Mouse (Mus musculus) liver (tissue): ENCODE measurements around the gene Fgfr1op.
A peak's percentile ranks its signal among the peaks of the same experiment; 100 is the strongest.
"Not testable (repeated sequence)": the region's sequence is repeated elsewhere in the genome, so short reads cannot be mapped to it uniquely, and the experiment has no call there.

Source experiments
- DNase-seq: peaks from one replicate; pipeline ENCODE4 v3.0.0-alpha.2; 2020; ENCODE audit warnings: mixed read lengths

The Fgfr1op gene

DNA sequence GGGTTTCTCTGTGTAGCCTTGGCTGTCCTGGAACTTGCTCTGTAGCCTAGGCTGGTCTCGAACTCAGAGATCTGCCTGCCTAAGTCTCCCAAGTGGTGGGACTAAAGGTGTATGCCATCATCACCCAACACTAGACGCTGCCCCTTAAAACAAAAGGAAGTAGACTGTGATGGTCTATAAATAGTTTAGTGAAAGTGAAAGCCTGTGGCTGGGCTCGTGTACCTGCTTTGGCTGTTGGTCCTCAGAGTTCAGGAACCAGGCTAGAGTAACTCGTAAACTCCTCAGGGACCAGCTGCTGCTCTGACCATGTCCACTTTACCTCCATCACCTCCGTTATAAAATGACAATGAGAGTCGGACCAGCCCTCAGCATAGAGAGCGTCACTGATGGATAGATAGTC, 5.0 kb downstream of the Fgfr1op start:
- DNase-seq = no peak

DNA sequence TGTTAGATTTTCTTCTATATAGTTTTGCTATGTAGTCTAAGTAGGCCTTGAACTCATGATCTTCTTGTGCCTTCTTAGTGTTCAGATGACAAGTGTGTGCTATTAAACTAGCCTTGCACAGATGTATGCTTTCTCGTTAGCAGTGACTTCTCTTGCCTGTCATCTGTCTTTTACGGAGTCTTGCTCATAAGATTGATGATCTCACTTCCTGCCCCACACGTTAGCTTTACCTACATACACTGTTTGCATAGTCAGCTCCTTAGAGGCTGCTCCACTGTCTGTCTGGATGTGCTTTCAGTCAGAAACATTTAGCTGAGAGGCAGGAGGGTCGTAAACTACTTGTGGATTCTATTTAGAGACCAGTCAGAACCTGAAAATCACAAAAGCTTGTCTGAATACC, 5.8 kb downstream of the Fgfr1op start:
- no peak for DNase-seq

DNA sequence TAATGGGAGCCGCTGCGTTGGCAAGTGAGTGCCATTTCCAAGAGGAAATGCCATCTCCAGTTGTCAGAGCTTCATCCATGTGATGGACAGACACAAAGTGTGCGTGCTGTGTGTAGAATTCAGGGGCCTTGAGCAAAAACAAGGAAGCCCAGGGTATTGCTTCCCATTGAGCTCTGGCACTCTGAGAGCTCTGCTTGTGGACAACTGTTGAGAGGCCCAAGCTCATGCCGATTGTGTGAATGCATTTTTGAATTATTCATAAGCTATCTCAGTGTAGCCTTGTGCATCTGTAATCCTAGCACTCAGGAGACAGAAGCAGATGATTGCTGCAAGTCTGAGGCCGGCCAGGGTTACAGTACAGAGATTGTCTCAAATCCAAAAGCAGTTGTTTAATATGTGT, 11.8 kb downstream of the Fgfr1op start:
- DNase-seq = no peak

DNA sequence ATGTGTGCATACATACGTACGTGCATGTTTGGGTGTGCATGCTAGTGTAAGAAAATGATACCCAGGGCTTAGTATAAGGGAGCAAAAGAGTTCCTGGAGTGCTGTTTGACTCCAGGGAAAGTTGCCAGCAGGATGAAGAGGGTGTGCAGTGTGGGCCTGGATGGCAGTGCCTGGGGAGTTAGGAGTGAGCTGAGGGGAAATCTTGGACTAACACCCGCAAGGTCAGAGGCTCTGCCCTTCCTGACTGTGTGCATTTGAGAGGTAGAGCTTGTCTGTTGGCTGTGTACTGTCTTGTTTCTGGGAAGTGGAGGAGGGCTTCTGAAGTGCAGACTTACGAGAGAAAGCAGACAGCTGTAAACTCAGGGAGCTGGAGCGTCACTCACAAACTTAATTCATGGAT, 18.5 kb downstream of the Fgfr1op start:
- no peak for DNase-seq

DNA sequence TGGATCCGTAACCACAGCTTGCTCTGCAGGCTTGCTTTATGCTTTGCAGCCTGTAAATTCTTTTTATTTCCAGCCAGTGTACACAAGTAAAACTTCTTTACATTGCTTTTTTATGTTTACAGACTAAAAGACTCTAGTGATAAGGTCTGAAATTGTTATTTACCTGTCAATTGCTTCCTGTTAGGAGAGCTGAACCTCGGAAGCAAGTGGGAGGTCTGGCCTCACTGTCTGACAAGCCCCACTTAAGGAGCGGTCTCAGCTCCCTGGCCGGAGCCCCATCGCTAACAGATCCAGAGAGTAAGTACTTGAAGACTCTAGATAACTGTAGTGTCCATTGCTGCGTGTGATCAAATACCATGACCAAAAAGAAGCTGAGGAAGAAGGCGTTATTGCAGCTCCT, 18.9 kb downstream of the Fgfr1op start:
- no peak for DNase-seq

DNA sequence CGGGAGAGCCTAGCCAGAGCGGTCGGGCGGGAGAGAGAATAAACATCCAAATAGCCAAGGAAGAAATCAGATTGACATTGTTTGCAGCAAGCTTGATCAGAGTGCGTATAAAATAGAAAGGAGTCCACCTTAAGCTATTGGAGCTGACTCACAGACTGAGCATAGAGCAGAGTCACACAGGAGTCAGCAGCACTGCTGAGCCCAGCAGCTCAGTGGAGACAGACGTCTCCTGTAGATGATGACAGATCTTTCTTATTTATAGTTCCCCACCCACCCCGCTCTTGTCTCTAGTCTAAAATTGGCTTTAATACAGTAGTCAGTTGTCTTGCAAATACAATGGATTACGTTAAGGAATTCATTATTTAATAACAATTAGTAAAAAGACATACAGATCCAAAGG, 28.4 kb downstream of the Fgfr1op start:
- no peak for DNase-seq

DNA sequence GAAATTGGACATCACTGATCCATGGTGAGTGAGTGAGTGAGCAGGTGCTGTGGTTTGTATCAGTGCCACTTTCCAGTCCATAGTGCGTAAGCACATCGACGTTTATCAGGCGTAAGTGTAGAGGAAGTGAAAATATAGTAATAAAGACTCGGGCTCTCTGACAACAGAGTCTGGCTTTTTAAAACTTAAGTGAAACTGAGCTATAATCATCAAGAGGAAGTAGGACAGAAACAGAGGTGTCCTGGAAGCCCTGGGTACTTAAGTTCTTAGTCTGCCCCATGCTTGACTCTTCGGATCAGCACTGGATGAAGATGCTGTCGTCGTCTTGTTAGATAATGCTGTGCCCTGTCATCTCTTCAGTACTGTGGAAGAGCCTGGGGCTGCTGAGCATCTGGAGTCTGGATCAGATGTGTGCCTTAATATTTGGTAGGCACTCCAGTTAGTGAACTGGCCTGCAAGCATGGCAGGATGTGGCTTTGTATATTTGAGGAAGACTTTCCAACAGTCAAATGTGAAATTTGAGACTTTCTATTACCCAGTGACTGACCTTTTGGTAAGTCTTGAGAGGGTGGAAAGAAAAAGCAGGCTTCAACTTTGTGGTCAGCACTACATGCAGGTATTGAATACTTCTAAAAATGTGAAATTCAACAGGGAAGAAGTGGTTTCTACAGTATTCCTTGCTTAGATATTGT, 30.5 kb downstream of the Fgfr1op start:
- no peak for DNase-seq

DNA sequence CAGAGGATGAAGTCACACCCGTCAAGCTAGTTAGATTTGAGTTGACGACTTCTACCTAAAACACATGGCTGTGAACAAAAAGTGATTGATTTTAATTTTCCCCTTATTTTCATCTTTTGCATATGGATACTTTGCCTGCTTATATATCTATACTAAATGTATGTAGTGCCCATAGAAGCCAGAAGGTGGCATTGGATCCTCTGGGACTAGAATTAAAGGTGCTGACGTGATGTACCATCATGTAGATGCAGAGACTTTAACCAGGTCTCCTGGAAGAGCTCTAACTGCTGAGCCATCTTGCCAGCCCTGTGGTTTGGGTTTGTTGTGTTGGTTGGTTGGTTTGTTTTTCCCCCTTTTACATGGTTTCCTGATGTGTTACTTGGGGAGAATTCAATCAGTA, 32.4 kb downstream of the Fgfr1op start:
- no peak for DNase-seq

DNA sequence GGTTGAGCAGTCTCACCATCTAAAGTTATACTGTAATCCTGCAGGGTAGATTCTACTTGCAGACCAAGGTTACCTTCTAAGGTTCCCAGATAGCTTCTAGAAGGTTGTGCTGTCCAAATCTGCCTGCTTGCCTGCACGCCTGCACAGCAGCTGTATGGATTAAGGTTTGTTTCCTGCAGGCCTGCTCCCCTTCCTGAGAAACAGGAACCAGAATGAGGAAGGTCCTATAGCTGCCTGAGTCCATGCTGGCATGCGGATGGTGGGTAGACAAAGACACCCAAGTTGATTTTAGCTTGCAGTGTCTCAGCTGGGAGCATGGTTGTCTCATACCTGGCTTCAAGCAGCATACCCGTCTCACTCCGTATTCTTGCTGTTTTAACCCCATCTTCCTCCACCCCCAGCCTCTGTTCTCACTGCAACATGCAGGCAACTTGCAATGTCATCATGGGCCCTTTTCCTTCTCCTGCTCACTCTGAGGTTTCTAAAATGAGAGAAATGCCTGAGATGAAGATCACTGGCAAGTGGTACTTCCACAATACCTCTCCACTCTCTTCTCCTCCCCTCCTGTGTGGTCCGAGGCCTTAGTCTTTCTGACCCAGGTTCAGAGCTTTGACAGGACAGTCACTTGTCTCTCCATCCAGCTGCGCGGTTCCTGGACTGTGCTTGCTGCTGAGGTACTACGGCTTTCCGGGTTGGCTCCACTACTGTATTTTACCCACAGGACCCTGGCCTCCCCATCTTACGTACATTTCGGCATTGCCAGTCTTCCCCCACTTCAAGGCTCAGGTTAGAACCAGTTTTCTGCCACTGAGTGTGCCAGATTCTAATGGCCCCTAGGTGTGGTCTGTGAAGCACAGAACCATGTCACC, 34.0 kb downstream of the Fgfr1op start:
- peak; percentile 8 for DNase-seq

DNA sequence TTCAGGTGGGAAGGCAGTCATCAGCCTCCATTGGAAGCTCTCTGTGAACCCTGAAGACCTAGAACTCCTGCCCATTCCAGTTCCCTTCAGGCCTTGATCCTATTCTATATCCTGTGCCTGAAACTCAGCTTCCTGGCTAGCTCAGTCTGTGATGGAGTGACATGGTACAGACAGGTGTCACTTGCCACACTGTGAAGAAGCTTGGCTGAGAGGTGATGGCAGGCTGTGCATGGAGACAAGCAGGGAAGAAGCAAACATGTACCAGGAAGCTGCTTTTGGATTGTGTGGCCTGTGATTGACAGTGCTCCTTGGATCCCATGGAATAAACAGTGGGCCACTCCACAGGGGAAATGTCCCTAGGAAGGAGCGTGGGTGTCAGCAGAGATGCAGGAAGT, 34.6 kb downstream of the Fgfr1op start:
- DNase-seq = no peak

DNA sequence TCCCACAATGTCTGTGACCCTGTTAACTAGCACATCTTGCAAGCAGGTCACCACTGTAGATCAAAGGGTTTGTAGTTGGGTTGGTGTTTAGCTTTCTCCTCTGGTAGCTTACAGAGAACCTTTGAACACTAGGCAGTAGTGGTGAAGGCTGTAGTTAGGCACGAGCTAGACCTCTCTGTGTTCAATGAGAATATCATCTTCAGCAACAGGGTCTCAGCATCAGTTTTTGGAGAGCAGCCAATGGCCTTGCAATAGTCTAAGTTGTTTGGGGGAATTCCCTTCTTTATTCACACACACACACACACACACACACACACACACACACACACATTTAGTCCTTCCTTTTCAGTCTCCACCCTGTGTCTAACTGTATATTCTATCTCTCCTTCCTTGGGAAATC, 38.2 kb downstream of the Fgfr1op start:
- DNase-seq = no peak

DNA sequence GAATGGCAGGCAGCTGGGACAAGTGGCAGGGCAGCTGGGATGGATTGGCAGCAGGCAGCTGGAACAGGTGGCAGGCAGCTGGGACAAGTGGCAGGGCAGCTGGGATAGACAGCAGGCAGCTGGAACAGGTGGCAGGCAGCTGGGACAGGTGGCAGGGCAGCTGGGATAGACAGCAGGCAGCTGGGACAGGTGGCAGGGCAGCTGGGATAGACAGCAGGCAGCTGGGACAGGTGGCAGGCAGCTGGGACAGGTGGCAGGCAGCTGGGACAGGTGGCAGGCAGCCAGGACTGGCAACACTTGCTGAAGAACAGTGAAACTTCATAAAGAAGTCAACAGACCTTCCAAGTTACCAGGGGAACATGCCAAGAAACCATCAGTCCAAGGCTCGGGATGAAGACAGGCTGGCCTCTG, 39.9 kb downstream of the Fgfr1op start:
- DNase-seq = not testable (repeated sequence)

DNA sequence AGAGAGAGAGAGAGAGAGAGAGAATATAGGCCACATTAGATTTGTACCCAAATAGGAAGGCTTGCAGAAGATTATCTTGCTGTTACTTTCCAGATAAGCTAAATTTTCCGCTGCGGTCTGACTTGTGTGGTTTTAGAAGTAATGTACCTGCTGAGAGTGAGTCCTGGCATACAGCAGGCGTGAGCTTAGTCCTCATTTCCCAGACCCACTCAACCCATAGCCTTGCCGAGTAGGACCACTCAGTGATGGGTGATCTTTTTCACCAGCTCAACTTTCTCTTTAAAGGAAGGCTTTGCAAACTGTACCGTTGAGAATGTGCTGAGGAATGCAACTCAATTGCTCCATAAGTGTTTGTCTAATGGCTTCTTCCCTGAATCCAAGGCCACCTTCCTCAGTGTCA, 41.4 kb downstream of the Fgfr1op start:
- no peak for DNase-seq

DNA sequence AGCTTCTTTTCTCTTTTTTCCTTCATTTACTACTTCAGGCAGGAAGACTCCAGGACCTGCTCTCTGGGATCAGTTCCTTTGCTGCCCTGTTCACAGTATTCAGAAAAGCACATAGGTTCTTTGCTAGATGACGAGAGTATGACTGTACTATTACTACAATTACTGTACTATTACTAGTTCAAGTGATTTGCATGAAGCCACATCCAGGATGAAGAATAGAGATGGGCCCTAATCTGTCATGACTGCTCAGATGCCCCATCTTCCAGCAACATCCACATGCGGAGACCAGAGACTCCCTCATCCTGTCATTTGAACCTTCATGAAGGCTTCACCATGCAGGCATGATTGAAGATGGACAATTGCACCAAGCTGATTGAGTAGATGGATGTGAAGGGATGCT, 44.4 kb downstream of the Fgfr1op start:
- no peak for DNase-seq

DNA sequence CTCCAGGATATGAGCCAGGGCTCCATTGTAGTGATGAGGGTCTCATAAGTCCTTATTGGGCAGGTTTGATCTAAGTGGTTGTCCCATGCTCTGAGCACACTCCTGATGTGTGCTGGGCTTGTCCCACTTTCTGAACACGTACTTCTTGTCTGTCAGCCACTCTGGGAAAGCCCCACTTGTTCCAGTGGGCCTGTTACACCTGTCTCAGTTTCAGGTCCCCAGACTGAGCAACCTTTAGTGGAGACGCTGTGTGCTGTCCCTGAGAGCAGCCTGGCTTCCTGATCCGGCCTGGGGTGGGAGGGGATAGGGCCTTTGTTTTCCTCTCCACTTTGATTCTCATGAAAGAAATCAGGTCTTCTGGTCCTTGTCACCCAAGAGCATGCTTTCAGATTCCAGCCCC, 44.9 kb downstream of the Fgfr1op start:
- no peak for DNase-seq

DNA sequence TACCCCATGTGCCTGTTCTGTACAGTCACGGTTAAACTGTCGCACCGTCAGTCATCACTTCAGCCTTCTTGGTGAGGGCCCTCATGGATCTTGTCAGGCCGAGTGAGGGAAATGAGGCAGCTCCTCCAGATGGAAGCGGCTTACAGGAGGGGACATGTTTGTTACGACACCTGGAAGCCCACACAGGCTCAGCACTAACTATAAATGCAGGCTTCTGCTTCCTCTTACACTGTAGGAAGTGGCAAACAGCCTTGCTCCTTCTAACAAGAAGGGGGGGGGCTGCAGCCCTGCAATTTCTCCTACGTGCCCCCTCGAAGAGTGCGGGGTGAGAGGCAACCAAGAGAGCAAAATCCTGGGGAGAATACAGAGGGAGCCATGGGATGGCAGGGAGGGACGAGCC, 45.4 kb downstream of the Fgfr1op start:
- no peak for DNase-seq

DNA sequence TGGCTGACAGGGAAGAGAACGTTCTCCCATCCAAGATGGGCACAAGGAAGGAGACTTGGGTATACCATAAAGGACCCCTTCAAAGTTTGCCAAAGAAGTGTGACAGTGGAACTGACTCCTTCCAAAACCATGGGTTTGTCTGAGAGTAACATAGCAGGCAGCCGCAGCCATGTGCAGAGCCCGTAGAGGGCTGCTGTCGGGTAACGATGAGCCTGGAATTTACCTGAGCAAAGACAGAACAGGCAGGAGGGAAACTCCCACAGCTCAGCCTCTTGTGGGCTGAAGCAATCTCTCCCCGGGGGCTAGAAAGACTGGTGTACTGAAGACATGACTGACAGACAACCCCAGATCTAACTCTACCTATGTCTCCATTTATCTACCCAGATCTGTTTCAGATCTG, 46.1 kb downstream of the Fgfr1op start:
- no peak for DNase-seq

DNA sequence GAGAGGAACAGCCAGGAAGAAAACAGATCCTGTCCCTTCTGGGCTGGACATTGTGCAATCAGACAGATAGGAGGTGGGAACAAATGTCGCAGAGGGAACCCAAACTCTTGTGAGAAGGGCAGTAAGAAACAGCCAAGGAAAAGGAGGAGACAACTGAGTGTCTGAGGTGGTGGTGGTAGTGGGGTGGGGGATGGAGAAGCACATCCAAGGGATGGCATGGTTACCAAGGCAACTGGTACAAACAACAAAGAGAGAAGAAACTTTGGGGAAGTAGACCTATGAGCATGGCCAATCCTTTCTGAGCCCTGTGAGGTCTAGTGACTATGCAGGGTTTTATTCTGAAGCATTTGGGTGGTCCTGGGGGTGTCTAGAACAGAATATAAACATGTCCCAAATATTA, 49.1 kb downstream of the Fgfr1op start:
- no peak for DNase-seq

DNA sequence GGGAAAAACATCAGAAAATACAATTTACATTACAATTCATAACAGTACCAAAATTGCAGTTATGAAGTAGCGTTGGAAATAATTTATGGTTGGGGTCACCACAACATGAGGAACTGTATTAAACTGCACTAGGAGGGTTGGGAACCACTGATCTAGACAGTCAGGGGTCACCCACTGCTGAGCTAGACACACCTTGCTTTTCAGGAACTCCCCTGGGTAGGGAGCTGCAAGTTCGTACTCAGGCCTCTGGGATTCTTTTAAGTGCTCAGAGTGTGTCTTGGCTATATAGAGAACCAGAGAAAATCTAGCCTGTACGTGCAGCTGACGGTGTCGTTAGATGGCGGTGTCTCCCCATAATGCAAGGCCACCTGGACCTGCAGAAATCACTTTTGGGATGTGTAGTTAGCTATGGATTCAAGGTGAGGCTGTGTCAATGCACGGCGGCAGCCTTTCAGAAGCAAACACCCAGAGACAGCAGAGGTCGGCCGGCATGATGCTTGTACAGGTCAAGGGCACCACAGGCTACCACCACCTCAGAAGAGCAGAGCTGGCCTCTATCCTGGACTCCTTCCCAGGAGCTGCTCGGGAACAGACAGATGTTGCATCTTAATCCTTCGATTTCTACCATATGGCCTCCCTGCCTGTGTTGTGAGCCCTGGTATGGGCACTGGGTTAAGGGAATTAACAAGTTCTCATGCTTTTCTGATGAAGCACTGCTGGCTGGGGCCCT, 49.9 kb downstream of the Fgfr1op start:
- no peak for DNase-seq

DNA sequence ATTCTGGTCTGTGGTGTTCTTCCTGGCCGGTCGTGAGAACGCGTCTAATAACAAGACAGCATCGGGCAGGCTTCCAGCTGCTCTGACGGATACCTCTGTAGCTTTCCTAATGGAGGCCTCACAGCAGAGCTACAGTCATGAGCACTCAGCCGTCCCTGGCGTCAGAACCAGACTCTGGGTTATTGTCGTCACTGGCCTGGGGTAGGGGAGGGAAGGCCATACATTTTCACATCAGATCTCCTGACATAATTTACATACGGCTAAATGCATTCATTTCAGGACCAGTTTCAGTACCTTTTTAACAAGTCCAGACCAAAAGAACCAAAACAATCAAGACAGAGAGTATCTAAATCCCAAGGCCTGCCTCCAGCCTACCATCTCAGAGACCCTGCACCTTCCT, 57.9 kb downstream of the Fgfr1op start:
- DNase-seq = no peak

DNA sequence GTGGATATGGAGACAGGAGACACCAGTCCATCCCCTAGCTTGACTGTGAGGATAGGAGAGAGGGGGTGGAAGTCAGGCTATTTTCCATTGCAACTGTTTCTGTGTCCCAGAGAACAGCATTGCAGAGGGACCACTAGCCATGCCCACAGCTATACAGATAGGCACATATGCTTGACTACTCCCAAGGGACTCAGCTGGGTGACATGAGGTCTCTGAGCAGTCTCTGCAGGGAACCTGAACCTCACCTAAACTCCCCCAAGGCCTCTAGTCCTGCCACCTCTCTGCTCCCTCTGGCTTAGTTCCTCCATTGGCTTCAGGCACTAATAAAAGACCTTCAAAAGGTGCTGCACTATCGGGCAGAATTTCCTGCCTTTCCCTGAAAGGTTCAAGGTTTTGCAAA, 58.8 kb downstream of the Fgfr1op start:
- DNase-seq = no peak

DNA sequence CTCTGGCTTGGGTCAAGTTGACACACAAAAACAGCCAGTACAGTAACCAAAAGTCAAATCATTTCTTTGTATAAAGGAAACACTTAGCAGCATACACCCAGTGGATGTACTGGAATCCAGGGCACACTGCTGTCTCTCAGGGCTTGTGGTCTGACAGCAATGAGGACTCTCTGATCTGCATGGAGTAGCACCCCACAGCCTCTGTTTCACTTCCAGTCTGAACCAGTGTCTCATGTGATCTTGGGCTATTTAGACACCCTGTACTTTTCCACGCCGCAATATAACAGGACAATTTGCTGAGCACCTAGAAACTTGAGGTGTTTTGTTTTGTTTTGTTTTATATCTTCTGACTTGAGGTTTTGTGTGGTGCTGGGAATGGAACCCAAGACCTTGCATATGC, 59.9 kb downstream of the Fgfr1op start:
- no peak for DNase-seq

DNA sequence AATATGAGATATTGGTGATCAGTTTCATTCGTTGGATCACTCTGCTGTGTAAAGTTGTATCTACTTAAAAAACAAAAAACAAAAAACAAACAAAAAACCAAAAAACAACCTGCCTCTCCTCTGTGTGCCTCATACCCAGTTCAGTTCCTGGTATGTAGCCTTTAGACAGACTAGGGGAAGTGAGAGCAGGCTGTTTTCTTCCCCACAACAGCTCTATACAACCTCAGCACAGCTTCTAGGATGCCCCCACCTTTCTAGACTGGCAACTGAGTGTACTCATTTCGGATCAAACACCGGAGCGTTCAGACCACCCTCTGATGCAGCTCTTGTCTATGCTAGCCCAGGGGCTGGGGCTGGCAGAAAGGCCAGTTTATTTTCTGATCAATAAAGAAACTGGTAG, 60.4 kb downstream of the Fgfr1op start:
- DNase-seq = no peak

DNA sequence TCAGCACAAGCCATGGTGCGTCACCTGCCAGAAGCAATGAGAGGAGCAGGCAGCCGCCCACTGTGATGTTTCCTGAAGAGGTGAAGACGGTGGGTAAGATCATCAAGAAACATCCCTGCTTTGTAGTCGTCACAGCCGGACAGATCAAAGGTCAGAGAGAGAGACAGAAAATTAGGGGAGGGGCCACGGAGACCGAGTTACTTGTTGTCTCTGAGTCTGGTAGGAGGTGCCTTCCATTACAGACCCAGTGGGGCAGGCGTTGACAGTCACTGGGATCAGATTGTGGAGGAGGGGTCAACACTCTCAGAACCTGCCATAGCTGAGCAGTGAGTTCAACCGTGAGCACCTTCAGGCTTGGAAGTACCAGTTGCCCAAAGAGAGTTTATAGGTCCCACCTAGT, 63.3 kb downstream of the Fgfr1op start:
- no peak for DNase-seq
